8 mouse cellular contexts compared by ENCODE assay signal in the genomic region with DNA sequence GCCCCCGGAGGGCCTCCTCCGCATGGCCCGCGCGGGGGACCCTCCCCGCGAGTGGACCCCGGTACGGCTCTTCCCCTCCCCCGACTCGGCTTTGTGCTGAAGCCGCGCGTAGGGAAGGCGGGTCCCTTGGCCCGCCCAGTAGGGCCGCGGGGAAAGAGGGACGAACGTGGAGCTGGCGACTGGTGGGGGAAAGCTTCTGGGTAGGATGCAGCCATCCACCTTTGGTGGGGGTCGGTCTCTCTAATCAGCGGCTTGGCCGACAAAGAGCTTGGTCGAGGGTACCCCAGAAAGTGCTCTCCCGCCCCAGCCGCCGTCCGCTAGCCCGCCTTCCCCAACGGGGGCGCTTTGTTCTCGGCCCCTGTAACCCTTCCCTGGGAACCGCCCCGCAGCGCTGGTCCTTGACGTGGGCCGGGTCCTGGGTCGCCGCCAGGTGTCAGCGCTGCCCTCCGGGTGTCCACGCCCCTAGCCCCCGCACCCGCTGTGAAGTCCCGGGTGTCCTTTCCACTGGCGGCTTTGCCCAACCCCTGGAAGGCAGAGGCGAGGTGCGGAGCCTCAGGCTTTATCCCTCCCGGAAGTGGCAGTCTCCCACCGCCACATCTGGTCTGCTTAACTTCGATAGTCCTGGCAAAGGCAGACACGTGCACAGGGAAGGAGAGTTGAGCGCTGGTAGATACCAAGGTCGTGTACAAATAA. TPM values are rescaled to one million over a fixed set of nuclear protein-coding genes. Genes with fewer than 3 reads are reported as not detected.
DNase-seq lines count a peak whose midpoint lies in the region; ATAC-seq and TF ChIP-seq lines count a peak whose summit lies in the region.

No protein-coding gene starts in this region.

- under 1% methylated on average over 55 of the region's 55 CpGs for WGBS in intestine, embryonic 16.5 days
- WGBS in lung, adult 2 months: 1% methylated on average over 54 of the region's 55 CpGs
- WGBS in olfactory bulb, adult 2 months: under 1% methylated on average over 55 of the region's 55 CpGs

- H3K4me3 ChIP-seq in intestine, embryonic 16.5 days (ENCODE audit: low read length): peak overlapping the region; percentile 76
- peak overlapping the region; percentile 78 for H3K4me3 ChIP-seq in lung, adult 2 months (replicated peaks; ENCODE audit: extremely low read depth, low read depth, low read length)
- H3K4me3 ChIP-seq in olfactory bulb, adult 2 months (ENCODE audit: insufficient read depth, low read depth, low read length): peak overlapping the region; percentile 54

- H3K36me3 ChIP-seq in intestine, embryonic 16.5 days (ENCODE audit: control insufficient read depth, insufficient read depth, low read length): no peaks in the 10 kb centered on the region

- H3K4me2 ChIP-seq in intestine, embryonic 16.5 days (ENCODE audit: low read depth, low read length): peak overlapping the region; percentile 95

- no peaks in the 10 kb centered on the region for H3K9me3 ChIP-seq in intestine, embryonic 16.5 days (ENCODE audit: control insufficient read depth, low read length)

- peak; percentile 95 for DNase-seq in heart, adult 11 months
- DNase-seq in heart, adult 8-10 months (ENCODE audit: low spot score): no peak
- DNase-seq in c-Kit-positive CD71-positive TER-119-positive erythroid progenitor cells, embryonic 14.5 days (ENCODE audit: low spot score): peak; percentile 4
- DNase-seq in gastrocnemius, postnatal 25 days: peak; percentile 30
- peak; percentile 76 for DNase-seq in lung, adult 2 months

- peak; percentile 36 for ATAC-seq in intestine, embryonic 16.5 days
- ATAC-seq in frontal cortex, adult (ENCODE audit: low TSS enrichment): no peak

- H3K27me3 ChIP-seq in intestine, embryonic 16.5 days (replicated peaks; ENCODE audit: control insufficient read depth, insufficient read depth, low read length): no peaks in the 10 kb centered on the region

- peak overlapping the region; percentile 94 for H3K9ac ChIP-seq in intestine, embryonic 16.5 days (ENCODE audit: low read depth, low read length)

- no peak for TF ChIP-seq CTCF in lung, adult 2 months (IDR thresholded peaks at IDR 0.05; ENCODE audit: insufficient read depth, low read length)
- no peak for TF ChIP-seq CTCF in olfactory bulb, adult 2 months (IDR thresholded peaks at IDR 0.05; ENCODE audit: insufficient read depth, low read depth, low read length)

- H3K27ac ChIP-seq in intestine, embryonic 16.5 days (ENCODE audit: low read length): peak overlapping the region; percentile 81
- H3K27ac ChIP-seq in olfactory bulb, adult 2 months (ENCODE audit: insufficient read depth, low read depth, low read length): no peak overlapping the region

- peak; percentile 36; the same call in 1 of the 2 replicates for TF ChIP-seq POLR2A in lung, adult 2 months (IDR thresholded peaks at IDR 0.05; ENCODE audit: borderline replicate concordance, extremely low read depth, low read depth, low read length)
- no peak for TF ChIP-seq POLR2A in olfactory bulb, adult 2 months (IDR thresholded peaks at IDR 0.05; ENCODE audit: insufficient read depth, low read depth, low read length)

- H3K4me1 ChIP-seq in intestine, embryonic 16.5 days (ENCODE audit: control insufficient read depth, insufficient read depth, low read length): peaks cover 18% of the 10 kb centered on the region
- 0 out of 2 replicates have a peak, but pooled peaks cover 2% of the 10 kb centered on the region for H3K4me1 ChIP-seq in lung, adult 2 months (ENCODE audit: control insufficient read depth, insufficient read depth, low read length)
- H3K4me1 ChIP-seq in olfactory bulb, adult 2 months (ENCODE audit: control insufficient read depth, insufficient read depth, low read length): peaks cover 19% of the 10 kb centered on the region

RNA-seq across cellular contexts. Expression of gene Sdc1, which starts 1.5 kb away (rescaled TPM):
- total RNA-seq in heart, adult 8-10 months (2022): 1 to 10 TPM; 5.8 to 8.6 (median 7.3) TPM
- 1 to 10 TPM; 3.6 to 5.1 TPM for total RNA-seq in gastrocnemius, postnatal 25 days (2021)
- 102 and 109 TPM in 2 replicates for polyA plus RNA-seq in intestine, embryonic 16.5 days (2015; fragmentation: Nextera tagmentation; extraction: Ambion mirVana)
- 200 and 209 TPM in 2 replicates for polyA plus RNA-seq in lung, adult 2 months (2012; rRNA removed)
- not detected in 2 replicates for polyA plus RNA-seq in olfactory bulb, adult 2 months (2012; ENCODE audit: insufficient read depth, insufficient read length, low replicate concordance, missing spikeins)

Comparison
In these comparisons a context has a peak if more than half of its experiments do, and no peak if none do; other contexts are left out.
1. RNA of gene Sdc1, which starts 1.5 kb away (polyA plus RNA-seq): 200 to 209 TPM in lung, adult 2 months and 102 to 109 TPM in intestine, embryonic 16.5 days; not detected in olfactory bulb, adult 2 months; every median in the first group is over 100 times any median in the second.
2. Peak in every context shown above with its lines, with median percentiles within 50 percentile points of each other: H3K4me3 ChIP-seq.